Mouse (Mus musculus): Measurements from ENCODE around the gene Serhl. TPM values are rescaled to one million over a fixed set of nuclear protein-coding genes. Genes with fewer than 3 reads are reported as not detected.

Gene Serhl
- polyA plus RNA-seq, 1 experiment from 2014 or later, result 54.2 TPM

DNA sequence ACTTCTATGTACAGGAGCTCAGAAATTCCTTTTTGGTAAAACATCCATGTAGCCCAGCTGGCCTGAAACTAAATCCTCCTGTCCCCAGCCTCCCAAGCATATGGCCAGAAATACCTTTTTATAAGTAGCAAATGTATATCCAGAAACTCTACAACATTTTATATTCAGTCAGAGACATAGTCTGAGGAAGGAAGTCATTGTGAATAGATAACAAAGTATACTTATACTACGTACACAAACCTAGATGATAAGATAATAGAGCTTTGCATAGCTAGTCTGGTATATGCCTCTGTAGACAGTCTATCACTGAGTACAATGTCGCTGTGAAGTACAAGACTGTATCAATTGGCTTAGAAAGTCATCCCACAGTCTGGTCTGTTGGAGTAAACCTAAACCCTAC is 46.3 kb downstream of the Serhl start:
- no peak overlapping the region for H3K27ac ChIP-seq
- H3K9me3 ChIP-seq, result no peaks in the 10 kb centered on the region
- H3K36me3 ChIP-seq, result peaks cover 58% of the 10 kb centered on the region
- no peak overlapping the region for H3K9ac ChIP-seq
- no peaks in the 10 kb centered on the region for H3K4me1 ChIP-seq
- no peak overlapping the region for H3K4me2 ChIP-seq
- no peak for ATAC-seq (ENCODE audit: insufficient read depth, low FRiP score, low read depth)
- no peaks in the 10 kb centered on the region for H3K27me3 ChIP-seq (replicated peaks)
- H3K4me3 ChIP-seq (replicated peaks), result no peak overlapping the region
- WGBS, result 69% methylated on average over 2 of the region's 2 CpGs

DNA sequence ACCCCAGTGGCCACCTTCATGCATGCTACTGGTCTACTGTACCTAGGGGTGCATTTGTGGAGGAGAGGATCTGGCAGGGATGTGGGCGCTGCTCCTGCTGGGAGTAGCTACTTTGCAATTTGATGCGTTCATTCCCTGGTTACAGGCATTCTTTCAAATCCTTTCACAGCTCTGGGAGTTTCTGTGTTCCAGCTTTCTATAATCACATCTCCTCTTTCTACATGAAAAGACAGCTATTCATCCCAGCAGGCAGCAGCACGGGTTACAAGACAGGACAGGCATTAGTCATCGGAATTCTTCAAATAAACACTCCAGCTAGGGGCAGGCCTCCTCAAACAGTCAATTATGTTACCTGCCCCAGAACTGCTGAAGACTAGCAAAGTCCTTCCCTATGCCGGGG is 53.6 kb downstream of the Serhl start:
- no peak overlapping the region for H3K4me3 ChIP-seq (replicated peaks)
- H3K36me3 ChIP-seq, result peaks cover 18% of the 10 kb centered on the region
- no peak; the same call in 1 of the 2 replicates for ATAC-seq (ENCODE audit: insufficient read depth, low FRiP score, low read depth)

DNA sequence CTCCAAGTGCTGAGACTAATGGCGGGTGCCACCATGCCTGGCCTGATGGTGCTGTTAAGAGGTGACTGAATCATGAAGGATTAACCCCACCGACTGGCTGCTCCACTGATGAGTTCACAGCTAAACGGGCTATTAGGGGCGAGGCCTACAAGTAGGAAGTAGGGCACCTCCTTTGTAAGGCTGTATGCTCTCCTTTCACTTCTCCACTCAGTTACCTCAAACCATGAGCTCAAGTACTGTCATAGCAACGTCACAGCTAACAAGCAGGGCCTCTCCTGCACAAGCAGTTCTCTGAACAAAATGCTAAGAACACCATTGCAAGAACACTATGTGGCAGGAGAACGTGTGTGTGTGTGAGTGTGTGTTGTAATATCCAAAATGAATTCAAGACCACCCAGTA is 56.2 kb downstream of the Serhl start:
- H3K4me3 ChIP-seq (replicated peaks), result no peak overlapping the region
- peaks cover 28% of the 10 kb centered on the region for H3K4me1 ChIP-seq
- H3K27ac ChIP-seq, result no peak overlapping the region
- H3K36me3 ChIP-seq, result peaks cover 13% of the 10 kb centered on the region
- no peaks in the 10 kb centered on the region for H3K27me3 ChIP-seq (replicated peaks)
- no peak overlapping the region for H3K4me2 ChIP-seq
- no peak for ATAC-seq (ENCODE audit: insufficient read depth, low FRiP score, low read depth)
- 77% methylated on average over 6 of the region's 6 CpGs for WGBS
- H3K9me3 ChIP-seq, result no peaks in the 10 kb centered on the region
- H3K9ac ChIP-seq, result no peak overlapping the region

More for the DNA sequence above, 53.6 kb downstream of the Serhl start:
- H3K27ac ChIP-seq, result peak overlapping the region; percentile 68
- peaks cover 21% of the 10 kb centered on the region for H3K4me1 ChIP-seq
- no peak overlapping the region for H3K9ac ChIP-seq
- no peaks in the 10 kb centered on the region for H3K27me3 ChIP-seq (replicated peaks)
- no peak overlapping the region for H3K4me2 ChIP-seq
- no peaks in the 10 kb centered on the region for H3K9me3 ChIP-seq
- 27% methylated on average over 5 of the region's 5 CpGs for WGBS

DNA sequence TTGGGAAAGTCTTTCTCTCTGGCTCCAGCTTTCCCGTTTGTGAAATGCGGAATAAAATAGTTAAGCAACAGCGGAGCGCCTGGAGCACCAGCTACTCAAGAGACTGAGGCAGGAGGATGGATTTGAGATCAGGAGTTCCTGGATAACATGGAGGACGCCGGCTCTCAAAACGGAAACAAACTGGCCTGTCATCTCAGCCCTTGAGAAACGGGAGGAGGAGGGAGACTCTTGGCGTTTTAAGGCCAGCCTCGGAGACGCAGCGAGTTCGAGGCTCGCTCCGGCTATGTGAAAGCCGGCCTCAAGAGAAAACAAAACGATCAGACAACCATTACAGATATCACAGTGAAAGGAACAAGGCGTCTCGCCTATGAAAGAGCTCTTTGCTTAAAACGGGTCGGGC is 59.1 kb downstream of the Serhl start:
- Histone ChIP-seq H3K4me2 (peak overlapping the region; percentile 75), H3K9me3 (no peaks in the 10 kb centered on the region), H3K27me3 (replicated peaks) (no peaks in the 10 kb centered on the region), H3K4me1 (peaks cover 13% of the 10 kb centered on the region), H3K36me3 (peaks cover 13% of the 10 kb centered on the region), H3K9ac (peak overlapping the region; percentile 87), H3K27ac (peak overlapping the region; percentile 98), H3K4me3 (replicated peaks) (peak overlapping the region; percentile 94)
- WGBS, result 2% methylated on average over 21 of the region's 21 CpGs
- no peak for ATAC-seq (ENCODE audit: insufficient read depth, low FRiP score, low read depth)

DNA sequence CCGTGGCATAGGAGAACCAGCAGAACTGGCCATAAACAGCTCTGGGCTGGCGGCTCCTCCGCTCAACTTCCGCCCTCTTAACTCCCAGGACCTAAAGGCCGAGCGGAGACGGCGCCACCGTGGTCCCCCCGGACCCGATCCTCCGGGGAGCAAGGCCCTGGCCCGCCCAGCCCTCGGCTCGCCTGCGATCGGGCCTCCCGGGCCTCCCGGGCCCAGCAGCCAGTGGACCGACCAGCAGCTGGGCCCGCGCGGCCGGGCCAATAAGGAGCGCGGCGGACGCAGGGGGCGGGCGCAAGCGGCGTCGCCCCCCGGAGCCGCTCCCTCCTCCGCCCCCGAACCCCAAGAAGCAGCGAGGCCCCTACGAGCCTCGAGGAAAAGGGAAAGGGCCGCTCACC is 59.5 kb downstream of the Serhl start:
- H3K9me3 ChIP-seq, result no peaks in the 10 kb centered on the region
- H3K27me3 ChIP-seq (replicated peaks), result no peaks in the 10 kb centered on the region
- WGBS, result under 1% methylated on average over 40 of the region's 41 CpGs
- peak overlapping the region; percentile 94 for H3K4me3 ChIP-seq (replicated peaks)
- H3K36me3 ChIP-seq, result peaks cover 13% of the 10 kb centered on the region
- H3K27ac ChIP-seq, result peak overlapping the region; percentile 98
- H3K4me1 ChIP-seq, result peaks cover 10% of the 10 kb centered on the region
- H3K4me2 ChIP-seq, result peak overlapping the region; percentile 75
- H3K9ac ChIP-seq, result peak overlapping the region; percentile 87
- ATAC-seq (ENCODE audit: insufficient read depth, low FRiP score, low read depth), result peak; percentile 82

DNA sequence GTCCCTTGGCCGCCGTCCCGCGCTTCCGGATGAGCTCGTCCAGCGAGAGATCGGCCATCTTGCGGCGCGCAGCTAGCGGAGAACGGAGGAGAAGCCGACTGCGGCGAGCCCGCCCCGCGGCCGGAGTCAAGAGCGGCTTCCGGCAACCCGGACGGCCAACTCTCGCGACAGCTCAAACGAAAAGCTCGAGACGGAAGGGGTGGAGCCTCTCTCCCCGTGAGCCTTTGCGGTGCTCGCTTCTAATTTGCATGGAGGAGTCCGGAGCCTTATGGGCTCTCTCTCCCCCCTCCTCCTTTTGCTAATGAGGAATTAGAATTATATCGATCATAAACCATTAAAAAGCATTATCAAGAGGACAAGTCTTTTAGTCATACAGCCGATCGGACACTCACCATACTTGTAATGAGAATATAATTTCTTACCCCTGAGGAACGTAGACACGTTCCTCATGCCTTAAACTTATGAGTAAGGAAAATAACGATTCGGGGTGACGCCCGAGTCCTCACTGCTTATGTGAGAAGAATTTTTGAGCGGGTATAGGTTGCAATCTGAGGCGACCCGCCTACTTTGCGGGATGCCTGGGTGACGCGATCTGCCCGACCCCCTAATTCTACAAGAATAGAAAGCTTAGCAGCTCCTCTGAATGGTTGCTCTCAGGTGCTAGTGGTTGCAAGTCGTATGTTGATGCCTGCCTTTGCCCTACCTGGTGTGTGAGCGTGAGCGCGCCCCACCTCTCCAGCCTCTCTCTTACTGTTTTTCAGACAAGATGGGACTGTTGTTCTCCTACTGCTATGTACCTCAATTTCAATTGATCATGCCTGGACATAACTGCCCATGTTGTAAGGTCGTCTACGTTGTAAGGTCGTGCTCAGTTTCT is 60.1 kb downstream of the Serhl start, which contains the start of gene Poldip3:
Gene Poldip3, minus strand, starts transcription at position 189 of the 877 bp plus-strand sequence.
- H3K9me3 ChIP-seq, result no peaks in the 10 kb centered on the region
- H3K4me2 ChIP-seq, result peak within 1 kb of the TSS; percentile 75
- under 1% methylated on average over 56 of the region's 56 CpGs for WGBS
- H3K4me3 ChIP-seq (replicated peaks), result peak within 1 kb of the TSS; percentile 94
- peak within 1 kb of the TSS; percentile 98 for H3K27ac ChIP-seq
- peak; percentile 90 for ATAC-seq (ENCODE audit: insufficient read depth, low FRiP score, low read depth)
- no peaks in the 10 kb centered on the region for H3K27me3 ChIP-seq (replicated peaks)
- H3K9ac ChIP-seq, result peak within 1 kb of the TSS; percentile 87
- peaks cover 10% of the 10 kb centered on the region for H3K4me1 ChIP-seq
- peaks cover 13% of the 10 kb centered on the region for H3K36me3 ChIP-seq

DNA sequence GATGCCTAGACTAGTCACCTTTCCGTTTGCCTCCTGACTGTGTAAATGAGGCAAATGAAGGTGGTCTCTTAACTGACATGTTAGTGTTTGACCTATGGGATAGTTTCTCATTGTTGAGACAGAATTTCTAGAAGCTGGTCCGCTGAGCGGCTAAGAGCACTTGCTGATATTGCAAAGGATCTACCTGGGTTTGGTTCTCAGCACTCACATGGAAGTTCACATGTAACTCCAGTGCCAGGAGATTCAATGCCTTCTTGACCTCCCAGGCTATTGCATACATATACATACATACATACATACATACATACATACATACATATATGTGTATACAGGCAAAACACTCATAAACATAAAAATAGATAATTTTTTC is 60.8 kb downstream of the Serhl start:
- WGBS, result 21% methylated on average over 3 of the region's 3 CpGs
- H3K9me3 ChIP-seq, result no peaks in the 10 kb centered on the region

DNA sequence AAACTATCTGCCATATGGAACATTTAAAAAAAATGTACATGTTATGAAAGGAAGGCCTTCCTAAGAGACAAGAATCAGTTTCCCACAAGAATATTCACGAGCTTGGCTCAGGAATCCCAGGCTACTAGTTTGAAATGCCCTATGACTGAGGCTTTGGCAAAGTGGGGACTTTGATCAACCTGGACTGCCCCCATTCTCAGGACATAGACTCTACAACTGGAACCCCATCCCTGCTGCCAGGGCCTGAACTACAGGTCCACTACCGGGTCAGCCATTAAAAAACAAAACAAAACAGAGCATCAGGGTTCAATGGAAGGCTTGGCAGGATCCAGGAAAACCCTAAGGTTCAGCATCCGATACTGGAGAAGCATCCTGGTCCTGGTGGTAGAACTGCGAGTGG is 61.4 kb downstream of the Serhl start:
- no peak for ATAC-seq (ENCODE audit: insufficient read depth, low FRiP score, low read depth)
- WGBS, result 73% methylated on average over 4 of the region's 4 CpGs
- H3K36me3 ChIP-seq, result peaks cover 9% of the 10 kb centered on the region
- no peaks in the 10 kb centered on the region for H3K27me3 ChIP-seq (replicated peaks)
- peaks cover 10% of the 10 kb centered on the region for H3K4me1 ChIP-seq
- no peak overlapping the region for H3K4me3 ChIP-seq (replicated peaks)
- H3K9ac ChIP-seq, result no peak overlapping the region
- no peaks in the 10 kb centered on the region for H3K9me3 ChIP-seq
- no peak overlapping the region for H3K4me2 ChIP-seq
- H3K27ac ChIP-seq, result no peak overlapping the region

More for the DNA sequence above, 60.8 kb downstream of the Serhl start:
- peak overlapping the region; percentile 46 for H3K4me2 ChIP-seq
- H3K4me1 ChIP-seq, result peaks cover 10% of the 10 kb centered on the region
- peak overlapping the region; percentile 98 for H3K27ac ChIP-seq
- ATAC-seq (ENCODE audit: insufficient read depth, low FRiP score, low read depth), result no peak
- peak overlapping the region; percentile 94 for H3K4me3 ChIP-seq (replicated peaks)
- no peaks in the 10 kb centered on the region for H3K27me3 ChIP-seq (replicated peaks)
- H3K9ac ChIP-seq, result no peak overlapping the region
- peaks cover 13% of the 10 kb centered on the region for H3K36me3 ChIP-seq

DNA sequence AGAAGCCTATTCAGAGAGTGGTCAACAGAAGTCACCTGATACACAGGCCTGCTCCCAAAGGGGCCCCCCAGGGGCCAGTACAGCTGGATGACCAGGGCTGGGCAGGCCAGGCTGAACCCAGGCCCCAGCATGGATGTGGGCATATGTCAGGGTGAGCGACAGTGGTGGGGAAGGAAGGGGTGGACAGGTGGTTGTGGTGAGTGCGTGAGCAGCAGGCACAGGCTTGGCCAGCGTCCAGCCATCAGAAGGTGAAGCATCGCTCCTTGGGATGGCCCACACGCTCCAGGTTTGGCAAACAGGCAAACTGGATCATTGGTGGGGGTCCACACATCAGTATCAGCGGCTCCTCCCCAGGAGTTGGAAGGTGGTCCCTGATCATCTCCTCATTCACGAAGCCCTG is 65.0 kb downstream of the Serhl start:
- Histone ChIP-seq H3K4me3 (replicated peaks) (no peak overlapping the region), H3K4me1 (0 out of 2 replicates have a peak, but pooled peaks cover 4% of the 10 kb centered on the region), H3K27ac (no peak overlapping the region), H3K9ac (no peak overlapping the region), H3K27me3 (replicated peaks) (no peaks in the 10 kb centered on the region), H3K36me3 (peaks cover 11% of the 10 kb centered on the region), H3K4me2 (no peak overlapping the region), H3K9me3 (no peaks in the 10 kb centered on the region)
- 90% methylated on average over 7 of the region's 7 CpGs for WGBS
- no peak for ATAC-seq (ENCODE audit: insufficient read depth, low FRiP score, low read depth)

DNA sequence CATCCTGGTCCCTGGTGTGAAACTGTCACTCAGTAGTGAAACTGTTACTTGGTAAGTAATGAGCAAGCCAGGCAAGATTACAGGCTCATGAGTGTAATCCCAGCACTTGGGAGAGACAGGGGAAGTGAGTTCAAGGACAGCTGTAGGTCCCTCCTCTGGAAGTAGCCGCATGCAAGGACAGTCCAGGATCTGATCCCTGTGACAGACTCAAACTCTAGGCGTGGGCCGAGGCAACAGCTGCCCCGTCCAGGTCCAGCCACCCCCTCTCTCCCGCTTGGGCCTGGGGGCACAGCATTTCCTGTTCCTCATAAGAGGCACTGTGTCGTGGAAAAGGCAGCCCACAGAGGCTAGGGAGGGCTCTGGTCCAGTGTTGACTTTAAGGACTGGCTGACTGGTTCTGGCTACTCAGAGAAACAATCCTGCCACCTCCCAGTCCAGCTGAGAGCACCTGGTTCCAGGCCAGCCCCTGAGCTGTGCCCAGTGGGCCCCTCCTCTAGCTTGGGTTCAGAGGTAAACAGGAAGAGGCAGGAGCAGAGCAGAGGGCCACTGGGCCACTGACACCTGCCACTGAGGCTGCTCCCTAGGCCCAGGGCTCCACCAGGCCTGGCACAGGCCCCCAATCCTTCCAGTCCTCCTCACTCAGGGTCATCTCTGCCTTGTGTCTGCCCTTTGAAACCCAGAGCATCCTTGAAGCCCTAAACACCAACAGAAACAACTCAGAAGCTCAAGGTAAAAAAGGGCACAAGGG is 66.5 kb downstream of the Serhl start:
- H3K4me2 ChIP-seq, result no peak overlapping the region
- 70% methylated on average over 6 of the region's 6 CpGs for WGBS
- H3K36me3 ChIP-seq, result peaks cover 25% of the 10 kb centered on the region

DNA sequence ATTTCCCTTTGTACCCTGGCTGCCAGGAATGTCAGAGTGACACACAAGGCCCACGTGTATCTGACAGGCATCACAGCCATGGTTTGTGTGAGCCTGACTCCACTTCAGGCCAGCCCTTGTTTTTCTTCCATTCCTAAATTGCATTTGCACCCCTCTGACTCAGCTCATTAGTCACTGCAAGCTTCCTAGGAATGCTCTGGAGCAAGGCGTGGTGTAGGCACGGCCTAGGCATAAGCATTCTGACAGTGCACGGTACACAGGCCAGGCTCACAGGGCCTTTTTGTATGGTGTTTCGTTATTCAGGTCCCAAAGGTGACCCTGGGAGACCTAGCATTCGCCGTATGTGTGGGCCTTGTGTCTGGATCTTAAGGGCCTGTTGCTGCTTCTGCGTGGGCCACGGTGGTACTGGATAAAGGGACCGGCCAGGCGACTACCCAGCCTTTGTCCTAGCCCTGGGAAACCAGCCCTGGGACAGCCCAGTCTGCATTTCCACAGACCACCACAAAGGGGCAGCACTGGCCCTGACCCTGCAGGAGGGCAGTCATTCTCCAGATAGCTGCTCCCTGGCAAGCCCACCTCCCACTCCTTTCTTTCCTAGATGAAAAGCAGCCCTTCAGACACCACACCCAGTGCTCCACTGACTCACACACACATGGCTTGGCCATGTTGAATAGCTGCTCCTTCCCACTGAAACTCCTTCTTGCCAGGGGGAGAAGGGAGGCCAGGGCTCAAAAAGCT is 67.8 kb downstream of the Serhl start:
- Histone ChIP-seq H3K27me3 (replicated peaks) (no peaks in the 10 kb centered on the region), H3K4me3 (replicated peaks) (no peak overlapping the region), H3K9me3 (no peaks in the 10 kb centered on the region), H3K4me2 (no peak overlapping the region), H3K27ac (no peak overlapping the region), H3K4me1 (no peaks in the 10 kb centered on the region), H3K9ac (no peak overlapping the region), H3K36me3 (peaks cover 27% of the 10 kb centered on the region)
- 75% methylated on average over 11 of the region's 11 CpGs for WGBS
- no peak for ATAC-seq (ENCODE audit: insufficient read depth, low FRiP score, low read depth)

More for the DNA sequence above, 66.5 kb downstream of the Serhl start:
- Histone ChIP-seq H3K4me3 (replicated peaks) (no peak overlapping the region), H3K4me1 (no peaks in the 10 kb centered on the region), H3K27me3 (replicated peaks) (no peaks in the 10 kb centered on the region), H3K9ac (no peak overlapping the region), H3K27ac (no peak overlapping the region), H3K9me3 (no peaks in the 10 kb centered on the region)
- no peak for ATAC-seq (ENCODE audit: insufficient read depth, low FRiP score, low read depth)

Measured in stomach, embryonic 15.5 days (tissue).